Mouse (Mus musculus): ENCODE results near the gene Gucy2c.

Gene Gucy2c

GRCm38 (mm10) chr6:136660831-136661705, 120.5 kb downstream of the Gucy2c start:
- no peak for DNase-seq

GRCm38 (mm10) chr6:136659226-136659625, 122.3 kb downstream of the Gucy2c start:
- DNase-seq, result no peak

- no peak for DNase-seq
Observed at GRCm38 (mm10) chr6:136658303-136658702, 123.3 kb downstream of the Gucy2c start.

GRCm38 (mm10) chr6:136655786-136656185, 125.8 kb downstream of the Gucy2c start:
- DNase-seq, result no peak

- DNase-seq, result no peak
Observed at GRCm38 (mm10) chr6:136654470-136654869, 127.1 kb downstream of the Gucy2c start.

- no peak for DNase-seq
Observed at GRCm38 (mm10) chr6:136653331-136653730, 128.2 kb downstream of the Gucy2c start.

GRCm38 (mm10) chr6:136650664-136651063, 130.9 kb downstream of the Gucy2c start:
- DNase-seq, result no peak

- no peak for DNase-seq
Observed at GRCm38 (mm10) chr6:136647455-136647861, 134.1 kb downstream of the Gucy2c start.
